Mouse (Mus musculus) heart, embryonic 14.5 days (tissue): ENCODE results near the gene Ccnf. TPM values are rescaled to one million over a fixed set of nuclear protein-coding genes. Genes with fewer than 3 reads are reported as not detected.

Experiments
- ATAC-seq: fragments of 200-750 bp; cut with Nextera tagmentation; 2 replicates; pipeline ENCODE4 v1.8.0; 2017; ENCODE audit warnings: low read depth, moderate TSS enrichment; ENCODE audit not compliant: insufficient number of reproducible peaks, insufficient read depth, low FRiP score
- H3K27ac ChIP-seq, 2 experiments: fragments of 200-500 bp in 1 of 2; fragments of 300-500 bp in 1 of 2; sonication (generic) in 1 of 2; replicated peaks in 1 of 2; 2 replicates each; pipeline ENCODE4 v1.5.1; 2012 to 2014; ENCODE audit warnings: low read depth in 2 of 2, low read length in 2 of 2, control low read depth in 1 of 2, mild to moderate bottlenecking in 1 of 2, mixed read lengths in 1 of 2; ENCODE audit not compliant: control insufficient read depth in 1 of 2, insufficient read depth in 1 of 2
- H3K27me3 ChIP-seq: fragments of 300-500 bp; sonication (generic); 2 replicates; pipeline ENCODE4 v1.6.1; 2014; ENCODE audit warnings: mild to moderate bottlenecking, low read length, control low read depth; ENCODE audit not compliant: control insufficient read depth, insufficient read depth
- H3K36me3 ChIP-seq: fragments of 300-500 bp; sonication (generic); 2 replicates; pipeline ENCODE4 v1.6.1; 2014; ENCODE audit warnings: mild to moderate bottlenecking, control low read depth, low read length, mixed read lengths; ENCODE audit not compliant: control insufficient read depth, insufficient read depth
- H3K4me1 ChIP-seq, 2 experiments: fragments of 200-500 bp in 1 of 2; fragments of 300-500 bp in 1 of 2; sonication (generic) in 1 of 2; 2 replicates each; pipeline ENCODE4 v1.6.1; 2012 to 2014; ENCODE audit warnings: low read length in 2 of 2, control low read depth in 1 of 2, mixed read lengths in 1 of 2; ENCODE audit not compliant: control insufficient read depth in 2 of 2, insufficient read depth in 2 of 2
- H3K4me2 ChIP-seq: fragments of 300-500 bp; sonication (generic); 2 replicates; pipeline ENCODE4 v1.6.1; 2014; ENCODE audit warnings: mild to moderate bottlenecking, low read length
- H3K4me3 ChIP-seq, 2 experiments: fragments of 200-500 bp in 1 of 2; fragments of 300-500 bp in 1 of 2; sonication (generic) in 1 of 2; 2 replicates each; pipeline ENCODE4 v1.5.1; 2012 to 2014; ENCODE audit warnings: low read length in 2 of 2, mild to moderate bottlenecking in 2 of 2, control low read depth in 1 of 2, low read depth in 1 of 2, moderate library complexity in 1 of 2; ENCODE audit not compliant: control insufficient read depth in 1 of 2, insufficient read depth in 1 of 2
- H3K9ac ChIP-seq: fragments of 300-500 bp; sonication (generic); 2 replicates; pipeline ENCODE4 v1.6.1; 2014; ENCODE audit warnings: mild to moderate bottlenecking, low read length
- H3K9me3 ChIP-seq: fragments of 300-500 bp; sonication (generic); 2 replicates; pipeline ENCODE4 v1.6.1; 2016; ENCODE audit warnings: low read length, control low read depth; ENCODE audit not compliant: control insufficient read depth
- WGBS: fragments of 180-500 bp; shearing (Covaris S2); extraction: QIAGEN DNeasy Blood & Tissue Kit; methylation state at CpG from one replicate; pipeline ENCODE4 v1.1.7; 2014; 5-methylcytosine and 5-hydroxymethylcytosine counted together
- polyA plus RNA-seq: library from polyadenylated mRNA; unstranded; fragments of >200 nt; fragmentation: Nextera tagmentation; extraction: Ambion mirVana; gene quantifications from 2 replicates; pipeline ENCODE4 v1.2.1, GENCODE M21; 2014

The Ccnf gene
- polyA plus RNA-seq, 1 experiment from 2014 or later: 29.1 TPM

GRCm38 (mm10) chr17:24206451-24207351, 44.6 kb downstream of the Ccnf start:
- H3K27me3 ChIP-seq: peaks cover 40% of the 10 kb centered on the region
- H3K9me3 ChIP-seq: no peaks in the 10 kb centered on the region
- peak overlapping the region; percentile 29 to 68 for H3K4me3 ChIP-seq
- no peak for ATAC-seq
- H3K36me3 ChIP-seq: no peaks in the 10 kb centered on the region
- WGBS: 8% methylated on average over 61 of the region's 62 CpGs
- H3K9ac ChIP-seq: peak overlapping the region; percentile 88
- peak overlapping the region; percentile 97 for H3K4me2 ChIP-seq
- no peak overlapping the region for H3K27ac ChIP-seq
- H3K4me1 ChIP-seq: peaks cover 41 to 67% of the 10 kb centered on the region in 2 experiments

- 4% methylated on average over 15 of the region's 15 CpGs for WGBS
- peak overlapping the region; percentile 97 for H3K4me2 ChIP-seq
- H3K9ac ChIP-seq: peak overlapping the region; percentile 88
- peaks cover 36 to 60% of the 10 kb centered on the region in 2 experiments for H3K4me1 ChIP-seq
- peak overlapping the region; percentile 66 to 68 for H3K4me3 ChIP-seq
- H3K27me3 ChIP-seq: peaks cover 34% of the 10 kb centered on the region
- no peak overlapping the region; a peak in 1 of 4 replicates for H3K27ac ChIP-seq
- no peaks in the 10 kb centered on the region for H3K36me3 ChIP-seq
- no peaks in the 10 kb centered on the region for H3K9me3 ChIP-seq
- 0 out of 2 replicates have a peak, but pooled peaks have one; percentile 9 for ATAC-seq
Observed at GRCm38 (mm10) chr17:24205908-24206361, 45.3 kb downstream of the Ccnf start.

- Histone ChIP-seq H3K9me3 (no peaks in the 10 kb centered on the region), H3K36me3 (no peaks in the 10 kb centered on the region), H3K4me1 (peaks cover 34 to 60% of the 10 kb centered on the region in 2 experiments), H3K27me3 (peaks cover 30% of the 10 kb centered on the region), H3K9ac (peak within 1 kb of the TSS; percentile 88), H3K4me3 (peak within 1 kb of the TSS; percentile 66 to 68), H3K4me2 (peak within 1 kb of the TSS; percentile 97), H3K27ac (peak within 1 kb of the TSS in 1 of 2 experiments; percentile 43; a peak in 1 of 4 replicates)
- under 1% methylated on average over 48 of the region's 65 CpGs for WGBS
- ATAC-seq: peak; percentile 56
Observed at GRCm38 (mm10) chr17:24205284-24205888, 45.9 kb downstream of the Ccnf start, which contains the start of gene Tbc1d24. Gene Tbc1d24, minus strand, starts transcription at chr17:24205562.

GRCm38 (mm10) chr17:24204846-24205245, 46.4 kb downstream of the Ccnf start:
- WGBS: 8% methylated on average over 7 of the region's 7 CpGs
- H3K9ac ChIP-seq: peak overlapping the region; percentile 88
- peaks cover 24% of the 10 kb centered on the region for H3K27me3 ChIP-seq
- H3K27ac ChIP-seq: peak overlapping the region in 1 of 2 experiments; percentile 43; a peak in 1 of 4 replicates
- peak overlapping the region; percentile 66 to 68 for H3K4me3 ChIP-seq
- no peak for ATAC-seq
- peaks cover 37 to 65% of the 10 kb centered on the region in 2 experiments for H3K4me1 ChIP-seq
- H3K36me3 ChIP-seq: no peaks in the 10 kb centered on the region
- peak overlapping the region; percentile 97 for H3K4me2 ChIP-seq
- no peaks in the 10 kb centered on the region for H3K9me3 ChIP-seq

GRCm38 (mm10) chr17:24203611-24204534, 47.4 kb downstream of the Ccnf start:
- Histone ChIP-seq H3K4me1 (peaks cover 40 to 68% of the 10 kb centered on the region in 2 experiments), H3K27me3 (peaks cover 22% of the 10 kb centered on the region), H3K9ac (no peak overlapping the region; the same call in 1 of the 2 replicates), H3K4me2 (peak overlapping the region; percentile 97), H3K9me3 (no peaks in the 10 kb centered on the region), H3K27ac (no peak overlapping the region), H3K4me3 (no peak overlapping the region), H3K36me3 (no peaks in the 10 kb centered on the region)
- WGBS: 45% methylated on average over 3 of the region's 3 CpGs
- no peak for ATAC-seq

- WGBS: 26% methylated on average over 4 of the region's 4 CpGs
- H3K4me2 ChIP-seq: peak overlapping the region; percentile 97
- no peak for ATAC-seq
- no peak overlapping the region; the same call in 1 of the 2 replicates for H3K9ac ChIP-seq
- H3K4me1 ChIP-seq: peaks cover 31 to 60% of the 10 kb centered on the region in 2 experiments
- H3K4me3 ChIP-seq: no peak overlapping the region
- no peaks in the 10 kb centered on the region for H3K9me3 ChIP-seq
- no peak overlapping the region for H3K27ac ChIP-seq
- H3K36me3 ChIP-seq: no peaks in the 10 kb centered on the region
- H3K27me3 ChIP-seq: peaks cover 20% of the 10 kb centered on the region
Observed at GRCm38 (mm10) chr17:24203068-24203467, 48.2 kb downstream of the Ccnf start.

- 69% methylated on average over 4 of the region's 4 CpGs for WGBS
- peaks cover 3% of the 10 kb centered on the region for H3K27me3 ChIP-seq
- peaks cover 38 to 57% of the 10 kb centered on the region in 2 experiments for H3K4me1 ChIP-seq
- no peak overlapping the region for H3K4me3 ChIP-seq
- H3K36me3 ChIP-seq: no peaks in the 10 kb centered on the region
- no peak overlapping the region for H3K27ac ChIP-seq
- no peak overlapping the region for H3K9ac ChIP-seq
- ATAC-seq: no peak
- H3K9me3 ChIP-seq: no peaks in the 10 kb centered on the region
- no peak overlapping the region for H3K4me2 ChIP-seq
Observed at GRCm38 (mm10) chr17:24201092-24201491, 50.2 kb downstream of the Ccnf start.
